Mouse (Mus musculus) megakaryocyte, embryonic 14.5 days (primary cell): ENCODE results near the gene Fmnl1.

ENCODE experiments used
- FLI1 ChIP-seq: IDR thresholded peaks from 2 replicates; pipeline ENCODE4 v1.6.1; 2012; ENCODE audit warnings: low read length, inconsistent platforms, mixed read lengths
- GATA1 ChIP-seq: IDR thresholded peaks from 3 replicates; pipeline ENCODE4 v1.6.1; 2012; ENCODE audit warnings: mixed read lengths, low read length, inconsistent platforms, borderline replicate concordance

- no peak for TF ChIP-seq GATA1
- TF ChIP-seq FLI1 = no peak
These were observed 1.2 kb upstream of the Fmnl1 start for GRCm38 (mm10) chr11:103169664-103170063.
